Mouse (Mus musculus) E14TG2a.4 (cell line): ENCODE results near the gene Eef1a2.

ENCODE experiments used
- CTCF ChIP-seq: conservative IDR thresholded peaks from 2 replicates; pipeline ENCODE4 v1.5.1; 2014; ENCODE audit warnings: low read length
- NANOG ChIP-seq: IDR thresholded peaks from 2 replicates; pipeline ENCODE4 v1.6.1; 2014; ENCODE audit warnings: borderline replicate concordance, low read length, mixed read lengths
- POU5F1 ChIP-seq: IDR thresholded peaks from 2 replicates; pipeline ENCODE4 v1.6.1; 2014; ENCODE audit warnings: low read length, borderline replicate concordance

DNA sequence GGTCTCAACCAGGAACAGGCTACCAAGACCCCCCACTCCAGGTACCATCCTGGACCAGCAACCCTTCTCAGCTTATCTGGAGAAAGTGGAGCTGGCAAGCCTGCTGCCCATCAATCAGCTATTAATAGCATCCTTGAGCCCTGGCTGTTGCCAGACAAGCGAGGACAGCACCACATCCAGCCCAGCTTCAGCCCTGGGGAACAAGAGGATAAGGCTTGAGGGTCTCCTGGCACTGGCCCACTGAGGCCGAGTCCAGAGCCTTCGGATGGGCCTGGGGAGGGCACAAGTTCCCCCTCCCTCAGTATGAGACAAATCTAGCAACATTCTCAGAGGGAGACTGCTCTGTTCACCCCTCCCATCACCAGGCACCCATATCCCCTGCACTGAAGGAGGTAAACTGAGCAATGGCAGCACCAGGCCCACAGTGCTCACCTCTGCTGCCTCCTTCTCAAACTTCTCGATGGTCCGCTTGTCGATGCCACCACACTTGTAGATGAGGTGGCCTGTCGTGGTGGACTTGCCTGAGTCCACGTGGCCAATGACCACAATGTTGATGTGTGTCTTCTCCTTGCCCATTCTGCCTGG lies 1.9 kb downstream of the Eef1a2 start:
- TF ChIP-seq CTCF (no peak), NANOG (no peak), POU5F1 (no peak)
